Mouse (Mus musculus) hindbrain, embryonic 14.5 days (tissue): ENCODE data around the gene Nme7. TPM values are rescaled to one million over a fixed set of nuclear protein-coding genes. Genes with fewer than 3 reads are reported as not detected.

ENCODE experiments used
- ATAC-seq: fragments of 200-750 bp; cut with Nextera tagmentation; 2 replicates; pipeline ENCODE4 v1.8.0; 2017; ENCODE audit warnings: moderate number of reproducible peaks, mild to moderate bottlenecking, moderate TSS enrichment, moderate library complexity; ENCODE audit not compliant: low FRiP score
- DNase-seq: peaks from one replicate; pipeline ENCODE4 v3.0.0-alpha.2; 2015; ENCODE audit warnings: low spot score
- H3K27ac ChIP-seq: fragments of 300-500 bp; sonication (generic); 2 replicates; pipeline ENCODE4 v1.5.1; 2014; ENCODE audit warnings: mild to moderate bottlenecking, moderate library complexity
- H3K27me3 ChIP-seq: fragments of 300-500 bp; sonication (generic); 2 replicates; pipeline ENCODE4 v1.6.1; 2014; ENCODE audit warnings: mild to moderate bottlenecking, low read length, mixed read lengths; ENCODE audit not compliant: control insufficient read depth, insufficient read depth
- H3K36me3 ChIP-seq: fragments of 300-500 bp; sonication (generic); replicated peaks from 2 replicates; pipeline ENCODE4 v1.6.1; 2014; ENCODE audit not compliant: control insufficient read depth, insufficient read depth
- H3K4me1 ChIP-seq: fragments of 300-500 bp; sonication (generic); replicated peaks from 2 replicates; pipeline ENCODE4 v1.6.1; 2014; ENCODE audit warnings: antibody characterized with exemption, low read length, mixed read lengths; ENCODE audit not compliant: control insufficient read depth, insufficient read depth
- H3K4me2 ChIP-seq: fragments of 300-500 bp; sonication (generic); replicated peaks from 2 replicates; pipeline ENCODE4 v1.6.1; 2014; ENCODE audit warnings: mild to moderate bottlenecking, moderate library complexity
- H3K4me3 ChIP-seq: fragments of 300-500 bp; sonication (generic); replicated peaks from 2 replicates; pipeline ENCODE4 v1.5.1; 2014; ENCODE audit warnings: mild to moderate bottlenecking, low read length
- H3K9ac ChIP-seq: fragments of 300-500 bp; sonication (generic); 2 replicates; pipeline ENCODE4 v1.6.1; 2014
- H3K9me3 ChIP-seq: fragments of 300-500 bp; sonication (generic); 2 replicates; pipeline ENCODE4 v1.6.1; 2016; ENCODE audit warnings: low read length; ENCODE audit not compliant: control insufficient read depth
- WGBS: fragments of 180-500 bp; shearing (Covaris S2); extraction: QIAGEN DNeasy Blood & Tissue Kit; methylation state at CpG from one replicate; pipeline ENCODE4 v1.1.7; 2014; 5-methylcytosine and 5-hydroxymethylcytosine counted together
- polyA plus RNA-seq: library from polyadenylated mRNA; unstranded; fragments of >200 nt; fragmentation: Nextera tagmentation; extraction: Ambion mirVana; gene quantifications from 2 replicates; pipeline ENCODE4 v1.2.1, GENCODE M21; 2014

The Nme7 gene
- polyA plus RNA-seq, 1 experiment from 2014 or later: 25.8 TPM

DNA sequence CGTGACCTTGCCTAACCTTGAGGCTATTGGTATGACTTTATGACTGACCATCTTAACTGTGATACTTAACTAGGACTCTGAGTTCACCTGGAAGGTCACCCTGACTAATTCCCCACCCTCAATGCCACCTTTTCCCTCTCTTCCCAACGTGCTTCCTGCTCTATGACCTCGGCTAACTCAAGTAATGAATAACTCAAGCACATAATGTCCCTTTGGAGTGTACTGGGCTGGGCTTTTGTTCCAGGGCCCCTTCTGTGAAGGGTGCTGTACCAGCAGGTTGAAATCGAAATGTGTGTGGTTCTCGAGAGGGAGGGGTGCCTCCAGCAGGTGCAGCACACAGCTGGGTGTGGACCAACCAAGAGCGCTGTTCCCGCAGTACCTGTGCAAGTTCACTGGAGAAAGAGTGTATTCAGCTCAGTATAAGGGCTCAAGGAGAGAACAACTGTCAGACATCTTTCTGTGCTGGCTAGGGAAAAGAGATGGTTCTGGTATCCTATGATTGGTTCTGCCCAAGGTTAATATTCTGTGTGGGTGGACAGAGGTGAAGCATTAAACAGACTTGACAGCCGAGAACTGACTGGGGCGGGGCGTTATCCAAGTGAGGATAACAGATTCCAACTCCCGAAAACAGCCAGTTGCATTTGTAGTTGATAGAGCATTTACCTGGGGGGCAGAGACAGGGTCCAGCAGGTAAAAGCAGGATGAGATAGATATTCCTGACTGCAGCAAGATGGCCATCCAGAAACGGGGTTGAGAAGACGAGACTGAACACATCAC is 157.2 kb downstream of the Nme7 start:
- no peaks in the 10 kb centered on the region for H3K9me3 ChIP-seq
- H3K27ac ChIP-seq: no peak overlapping the region
- H3K4me1 ChIP-seq: peaks cover 29% of the 10 kb centered on the region
- H3K9ac ChIP-seq: no peak overlapping the region
- no peaks in the 10 kb centered on the region for H3K36me3 ChIP-seq
- WGBS: 70% methylated on average over 13 of the region's 13 CpGs
- ATAC-seq (no peak), DNase-seq (no peak)
- no peak overlapping the region for H3K4me3 ChIP-seq
- H3K4me2 ChIP-seq: peak overlapping the region; percentile 13; the same call in 1 of the 2 replicates
- no peaks in the 10 kb centered on the region for H3K27me3 ChIP-seq

DNA sequence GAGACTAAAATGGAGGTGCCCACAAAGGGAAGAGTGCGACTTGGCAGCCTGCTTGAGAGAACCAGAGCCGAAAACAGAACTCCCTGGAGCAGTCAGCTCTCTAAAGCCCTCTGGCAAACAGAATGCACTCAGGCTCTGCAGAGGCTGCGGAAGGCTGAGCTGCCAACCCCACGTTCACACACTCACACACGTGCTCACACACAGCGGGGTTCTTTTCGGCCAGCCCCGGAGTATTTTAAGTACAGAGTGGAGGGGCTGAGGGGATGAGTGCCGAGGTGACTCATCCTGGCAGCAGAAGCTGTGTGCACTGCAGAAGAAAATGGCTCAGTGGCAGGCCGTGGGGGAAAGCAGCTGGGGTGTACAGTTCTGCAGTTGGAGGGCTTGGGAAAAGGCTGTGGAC is 157.8 kb downstream of the Nme7 start:
- H3K9ac ChIP-seq: peak overlapping the region; percentile 13; the same call in 1 of the 2 replicates
- no peak overlapping the region for H3K27ac ChIP-seq
- no peak overlapping the region for H3K4me3 ChIP-seq
- H3K4me2 ChIP-seq: peak overlapping the region; percentile 13
- WGBS: 28% methylated on average over 10 of the region's 10 CpGs
- DNase-seq: no peak
- no peaks in the 10 kb centered on the region for H3K36me3 ChIP-seq
- H3K9me3 ChIP-seq: no peaks in the 10 kb centered on the region
- no peaks in the 10 kb centered on the region for H3K27me3 ChIP-seq
- ATAC-seq: no peak
- H3K4me1 ChIP-seq: peaks cover 26% of the 10 kb centered on the region

DNA sequence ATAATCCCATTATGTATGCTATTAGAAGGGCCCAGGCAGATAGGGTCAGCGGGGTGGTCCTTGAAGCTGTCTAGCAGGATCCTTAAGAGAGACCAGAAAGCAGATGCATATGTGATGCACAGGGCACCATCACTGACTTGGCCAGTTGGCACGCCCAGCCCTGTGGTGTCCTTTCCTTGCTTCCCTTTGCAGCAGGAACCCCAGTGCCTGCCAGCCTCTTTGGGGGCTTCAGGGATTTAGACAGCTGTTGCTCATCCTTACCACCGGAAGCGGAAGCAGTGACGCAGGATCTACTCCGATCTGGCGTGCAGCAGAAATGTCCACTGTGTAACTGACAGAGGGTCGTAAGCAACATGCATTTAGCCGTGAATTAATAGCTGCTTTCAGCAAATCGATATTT is 163.5 kb downstream of the Nme7 start:
- Histone ChIP-seq H3K9ac (no peak overlapping the region), H3K4me2 (no peak overlapping the region), H3K4me1 (no peaks in the 10 kb centered on the region), H3K9me3 (no peaks in the 10 kb centered on the region), H3K27ac (no peak overlapping the region), H3K36me3 (no peaks in the 10 kb centered on the region), H3K27me3 (no peaks in the 10 kb centered on the region), H3K4me3 (no peak overlapping the region)
- DNase-seq (no peak), ATAC-seq (no peak)
- 97% methylated on average over 10 of the region's 10 CpGs for WGBS

DNA sequence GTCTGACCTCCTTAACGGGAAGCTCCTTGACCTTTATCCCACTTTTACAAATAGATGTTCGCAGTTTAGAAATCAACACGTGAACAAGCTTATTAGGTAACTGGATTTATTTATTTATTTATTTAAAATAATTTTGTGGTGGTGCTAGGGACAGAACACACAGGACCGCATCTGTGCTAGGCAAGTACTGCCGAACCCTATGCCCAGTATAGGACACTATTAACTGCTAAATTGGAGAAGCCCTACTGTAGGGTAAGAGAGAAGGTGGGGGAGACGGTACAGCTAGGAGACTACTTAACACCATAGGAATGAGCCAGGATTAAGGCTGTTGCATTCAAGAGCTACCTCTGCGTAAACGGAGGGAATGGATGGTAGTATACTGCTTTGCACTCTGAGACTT is 164.4 kb downstream of the Nme7 start:
- no peaks in the 10 kb centered on the region for H3K4me1 ChIP-seq
- H3K9me3 ChIP-seq: no peaks in the 10 kb centered on the region
- no peak overlapping the region for H3K4me3 ChIP-seq
- H3K27ac ChIP-seq: no peak overlapping the region
- ATAC-seq: no peak
- H3K9ac ChIP-seq: no peak overlapping the region
- 92% methylated on average over 8 of the region's 8 CpGs for WGBS
- no peaks in the 10 kb centered on the region for H3K36me3 ChIP-seq
- no peak overlapping the region for H3K4me2 ChIP-seq
- no peaks in the 10 kb centered on the region for H3K27me3 ChIP-seq
- no peak for DNase-seq

DNA sequence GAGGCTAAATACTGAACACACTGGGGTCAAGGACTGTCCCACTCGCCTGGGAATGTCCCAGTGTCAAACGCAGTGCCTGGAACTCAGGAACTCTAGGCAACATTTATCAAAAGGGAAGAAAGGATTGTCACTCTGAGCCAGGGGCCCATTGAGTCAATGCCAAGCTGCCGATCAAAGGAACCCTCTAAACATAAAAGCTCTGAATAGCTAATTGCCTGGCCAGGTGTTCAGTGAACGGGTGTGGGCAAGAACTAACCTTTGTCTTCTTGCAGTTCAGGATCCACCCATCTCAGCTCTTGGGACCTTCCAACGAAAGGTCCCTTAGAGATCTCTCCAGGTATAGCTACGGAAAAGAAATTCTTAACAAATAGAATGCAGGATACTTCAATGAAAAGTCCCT is 167.1 kb downstream of the Nme7 start:
- Histone ChIP-seq H3K9me3 (no peaks in the 10 kb centered on the region), H3K27ac (no peak overlapping the region), H3K4me2 (no peak overlapping the region), H3K9ac (no peak overlapping the region), H3K36me3 (no peaks in the 10 kb centered on the region), H3K4me1 (no peaks in the 10 kb centered on the region), H3K27me3 (no peaks in the 10 kb centered on the region), H3K4me3 (no peak overlapping the region)
- DNase-seq: no peak
- WGBS: 49% methylated on average over 6 of the region's 6 CpGs
- ATAC-seq: no peak

DNA sequence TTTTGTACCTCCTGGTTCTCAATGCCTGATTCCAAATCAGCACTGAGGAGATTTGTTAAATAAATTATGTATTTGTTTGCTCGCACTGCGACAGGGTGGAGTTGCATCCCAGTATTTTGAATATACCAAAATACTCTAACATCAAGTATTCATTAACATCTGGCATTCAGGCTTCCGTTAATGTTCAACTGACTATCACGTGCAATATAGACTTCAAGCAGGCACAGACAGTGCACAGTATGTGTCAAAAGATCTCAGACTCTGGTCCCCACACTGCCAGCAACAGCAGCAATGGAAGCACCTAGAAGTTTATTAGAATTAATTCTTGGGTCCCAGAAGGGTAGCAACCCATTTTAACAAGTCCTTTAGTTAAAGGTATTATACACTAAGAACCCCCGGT is 167.7 kb downstream of the Nme7 start:
- H3K36me3 ChIP-seq: no peaks in the 10 kb centered on the region
- DNase-seq (no peak), ATAC-seq (no peak)
- 92% methylated on average over 5 of the region's 5 CpGs for WGBS
- no peak overlapping the region for H3K27ac ChIP-seq
- no peak overlapping the region for H3K9ac ChIP-seq
- H3K4me3 ChIP-seq: no peak overlapping the region
- H3K9me3 ChIP-seq: no peaks in the 10 kb centered on the region
- H3K4me1 ChIP-seq: no peaks in the 10 kb centered on the region
- no peaks in the 10 kb centered on the region for H3K27me3 ChIP-seq
- H3K4me2 ChIP-seq: no peak overlapping the region

DNA sequence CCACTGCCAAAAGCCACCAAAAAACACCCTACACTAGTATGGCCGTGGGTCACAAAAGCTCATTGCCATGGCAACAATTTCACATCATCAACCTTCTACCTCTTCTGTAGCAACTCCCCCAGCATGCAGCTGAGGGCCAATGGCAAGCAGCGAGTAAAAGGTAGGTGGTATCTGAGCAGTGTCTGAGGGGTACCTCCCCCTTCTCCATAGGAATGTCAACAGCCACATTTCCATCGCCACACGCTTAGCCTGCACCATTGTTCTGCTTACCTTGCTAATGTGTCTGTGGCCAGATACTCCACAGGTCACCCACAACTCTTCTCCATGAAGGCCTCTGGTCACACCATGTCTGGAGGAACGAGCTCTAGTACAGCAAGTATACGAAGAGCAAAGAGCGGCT is 169.5 kb downstream of the Nme7 start:
- Histone ChIP-seq H3K9ac (no peak overlapping the region), H3K4me3 (no peak overlapping the region), H3K4me1 (no peaks in the 10 kb centered on the region), H3K27me3 (no peaks in the 10 kb centered on the region), H3K36me3 (no peaks in the 10 kb centered on the region), H3K9me3 (no peaks in the 10 kb centered on the region), H3K27ac (no peak overlapping the region), H3K4me2 (no peak overlapping the region)
- 89% methylated on average over 7 of the region's 7 CpGs for WGBS
- ATAC-seq (no peak; the same call in 1 of the 2 replicates), DNase-seq (no peak)

DNA sequence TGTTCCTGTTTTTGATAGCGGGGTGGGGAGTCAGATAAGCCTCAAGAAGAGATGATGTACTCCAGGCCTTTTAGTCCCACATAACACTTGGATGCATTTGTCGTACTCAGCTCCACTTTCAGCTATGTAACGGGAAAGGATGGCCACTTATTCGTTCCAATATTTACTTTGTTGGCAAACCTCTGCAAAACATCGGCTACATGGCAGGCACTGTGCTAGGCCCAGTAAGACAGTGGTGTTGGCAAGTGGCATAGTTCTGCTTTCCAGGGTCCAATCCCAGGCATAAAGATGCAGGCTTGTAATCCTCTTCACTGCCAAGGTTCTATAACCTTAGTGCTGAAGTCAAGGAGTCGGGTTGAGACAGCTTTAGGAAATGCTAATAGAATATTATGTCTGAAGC is 170.4 kb downstream of the Nme7 start:
- WGBS: 89% methylated on average over 6 of the region's 6 CpGs
- Histone ChIP-seq H3K36me3 (no peaks in the 10 kb centered on the region), H3K4me1 (no peaks in the 10 kb centered on the region), H3K9me3 (no peaks in the 10 kb centered on the region), H3K9ac (no peak overlapping the region), H3K27ac (no peak overlapping the region), H3K4me3 (no peak overlapping the region), H3K27me3 (no peaks in the 10 kb centered on the region), H3K4me2 (no peak overlapping the region)
- DNase-seq (no peak), ATAC-seq (no peak)

DNA sequence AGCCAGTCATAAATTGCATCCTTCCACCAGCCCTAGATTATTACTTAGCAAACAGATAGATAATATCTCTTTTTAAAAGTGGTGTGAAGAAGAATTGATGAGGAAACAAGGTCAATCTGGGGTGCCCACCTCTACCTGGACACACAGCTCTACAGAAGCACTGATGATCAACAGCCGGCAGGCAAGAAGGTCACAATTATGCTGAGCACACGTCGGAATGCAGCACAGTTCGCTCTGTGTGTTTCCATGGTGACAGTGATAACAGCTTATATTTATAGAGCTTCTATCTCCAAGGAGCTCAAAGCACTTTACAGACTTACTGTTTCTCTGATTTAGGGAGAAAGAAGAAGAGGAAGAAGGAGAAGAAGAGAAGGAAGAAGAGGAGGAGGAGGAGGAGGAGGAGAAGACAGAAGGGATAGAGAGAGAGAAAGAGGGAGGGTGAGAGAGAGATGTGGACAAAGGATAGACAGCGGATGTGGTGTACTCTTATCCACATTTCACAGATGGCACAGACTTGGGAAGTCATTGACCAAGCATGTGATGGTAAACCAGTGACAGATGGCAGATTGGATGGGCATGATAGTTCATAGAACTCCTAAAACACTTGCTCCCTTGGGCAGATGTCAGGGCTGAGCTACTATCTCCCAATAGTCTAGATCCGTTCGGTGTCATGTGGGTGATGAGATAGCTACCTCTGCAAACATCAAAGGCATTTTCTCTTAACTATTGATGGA is 171.0 kb downstream of the Nme7 start:
- no peak overlapping the region for H3K4me3 ChIP-seq
- no peaks in the 10 kb centered on the region for H3K4me1 ChIP-seq
- peak; percentile 56 for DNase-seq
- WGBS: 54% methylated on average over 7 of the region's 7 CpGs
- H3K4me2 ChIP-seq: no peak overlapping the region
- no peaks in the 10 kb centered on the region for H3K27me3 ChIP-seq
- no peaks in the 10 kb centered on the region for H3K36me3 ChIP-seq
- H3K9ac ChIP-seq: no peak overlapping the region
- H3K9me3 ChIP-seq: no peaks in the 10 kb centered on the region
- ATAC-seq: peak; percentile 74
- no peak overlapping the region for H3K27ac ChIP-seq
